In genomic region chr13:29202562-29202961, GRCm38 (mm10) we compare ENCODE assay signal across 10 mouse cellular contexts.
DNase-seq lines count a peak whose midpoint lies in the region; ATAC-seq and TF ChIP-seq lines count a peak whose summit lies in the region.
"Had no signal": no experiment of that assay in that cellular context is flagged by ENCODE, and none has a peak within 500 bp of the region (broad histone marks: within the 10 kb centered on the region; RNA-seq: fewer than 3 reads in every experiment).

No protein-coding gene starts in this region.

- no peaks in the 10 kb centered on the region for H3K27me3 ChIP-seq in forebrain, embryonic 11.5 days (ENCODE audit: control insufficient read depth, insufficient read depth, low read length)
- H3K27me3 ChIP-seq in forebrain, embryonic 12.5 days, result no peaks in the 10 kb centered on the region
- no peaks in the 10 kb centered on the region for H3K27me3 ChIP-seq in heart, embryonic 12.5 days (replicated peaks)
- no peaks in the 10 kb centered on the region for H3K27me3 ChIP-seq in hindbrain, embryonic 11.5 days (ENCODE audit: control insufficient read depth, insufficient read depth, low read length)
- H3K27me3 ChIP-seq: hindbrain, embryonic 15.5 days had no signal

- H3K4me1 ChIP-seq in forebrain, embryonic 11.5 days (replicated peaks; ENCODE audit: control insufficient read depth, insufficient read depth, low read length), result no peaks in the 10 kb centered on the region
- peaks cover 7% of the 10 kb centered on the region for H3K4me1 ChIP-seq in forebrain, embryonic 12.5 days
- H3K4me1 ChIP-seq in embryonic fibroblast, embryonic 13.5 days (ENCODE audit: control insufficient read depth, insufficient read depth, low read length), result peaks cover 10% of the 10 kb centered on the region
- peaks cover 35% of the 10 kb centered on the region for H3K4me1 ChIP-seq in heart, embryonic 12.5 days (replicated peaks)
- H3K4me1 ChIP-seq in hindbrain, embryonic 11.5 days (replicated peaks; ENCODE audit: control insufficient read depth, insufficient read depth, low read length), result no peaks in the 10 kb centered on the region
- H3K4me1 ChIP-seq: hindbrain, embryonic 15.5 days had no signal

- WGBS in forebrain, embryonic 11.5 days, result 60% methylated on average over 2 of the region's 2 CpGs
- WGBS in forebrain, embryonic 12.5 days, result 76% methylated on average over 2 of the region's 2 CpGs
- WGBS in heart, embryonic 12.5 days, result 2% methylated on average over 2 of the region's 2 CpGs
- 78% methylated on average over 2 of the region's 2 CpGs for WGBS in hindbrain, embryonic 11.5 days

- H3K9me3 ChIP-seq in forebrain, embryonic 11.5 days (ENCODE audit: control insufficient read depth, low read length), result no peaks in the 10 kb centered on the region
- no peaks in the 10 kb centered on the region for H3K9me3 ChIP-seq in forebrain, embryonic 12.5 days
- H3K9me3 ChIP-seq in heart, embryonic 12.5 days (replicated peaks), result no peaks in the 10 kb centered on the region
- H3K9me3 ChIP-seq in hindbrain, embryonic 11.5 days (ENCODE audit: control insufficient read depth, low read length), result no peaks in the 10 kb centered on the region
- H3K9me3 ChIP-seq: hindbrain, embryonic 15.5 days had no signal

- no peak for TF ChIP-seq POLR2A in embryonic fibroblast, embryonic 13.5 days (IDR thresholded peaks at IDR 0.05; ENCODE audit: low read depth, low read length)

- peak; percentile 10 for DNase-seq in forebrain, embryonic 11.5 days (ENCODE audit: low spot score)
- peak; percentile 58 for DNase-seq in lung, postnatal 25 days (ENCODE audit: low spot score)
- no peak for DNase-seq in thymus, postnatal 0 days (ENCODE audit: low spot score)
- no peak for DNase-seq in hindbrain, embryonic 11.5 days (ENCODE audit: low spot score)
- DNase-seq in thymus, postnatal 4 days, result no peak

- no peak overlapping the region for H3K4me2 ChIP-seq in forebrain, embryonic 11.5 days (ENCODE audit: low read depth, low read length, severe bottlenecking)
- no peak overlapping the region for H3K4me2 ChIP-seq in forebrain, embryonic 12.5 days
- H3K4me2 ChIP-seq in heart, embryonic 12.5 days, result no peak overlapping the region; the same call in 1 of the 2 replicates
- no peak overlapping the region for H3K4me2 ChIP-seq in hindbrain, embryonic 11.5 days (replicated peaks; ENCODE audit: low read depth, low read length)
- H3K4me2 ChIP-seq: hindbrain, embryonic 15.5 days had no signal

- no peak overlapping the region for H3K9ac ChIP-seq in forebrain, embryonic 11.5 days (ENCODE audit: low read length)
- H3K9ac ChIP-seq in forebrain, embryonic 12.5 days, result no peak overlapping the region
- no peak overlapping the region for H3K9ac ChIP-seq in heart, embryonic 12.5 days
- H3K9ac ChIP-seq in hindbrain, embryonic 11.5 days (ENCODE audit: low read depth, low read length), result no peak overlapping the region
- H3K9ac ChIP-seq: hindbrain, embryonic 15.5 days had no signal

- no peak overlapping the region for H3K4me3 ChIP-seq in forebrain, embryonic 11.5 days (ENCODE audit: low read depth, low read length)
- no peak overlapping the region for H3K4me3 ChIP-seq in forebrain, embryonic 12.5 days (replicated peaks)
- no peak overlapping the region for H3K4me3 ChIP-seq in embryonic fibroblast, embryonic 13.5 days (ENCODE audit: insufficient read depth, low read length)
- H3K4me3 ChIP-seq in heart, embryonic 12.5 days, result no peak overlapping the region
- no peak overlapping the region for H3K4me3 ChIP-seq in hindbrain, embryonic 11.5 days (ENCODE audit: low read depth, low read length)
- H3K4me3 ChIP-seq: hindbrain, embryonic 15.5 days had no signal

- no peak for TF ChIP-seq CTCF in embryonic fibroblast, embryonic 13.5 days (IDR thresholded peaks at IDR 0.05; ENCODE audit: borderline replicate concordance, insufficient read depth, low read length)

- H3K27ac ChIP-seq in forebrain, embryonic 11.5 days (ENCODE audit: low read depth, low read length), result no peak overlapping the region
- H3K27ac ChIP-seq in forebrain, embryonic 12.5 days, result no peak overlapping the region
- H3K27ac ChIP-seq in embryonic fibroblast, embryonic 13.5 days (ENCODE audit: insufficient read depth, low read length), result peak overlapping the region; percentile 58
- H3K27ac ChIP-seq in heart, embryonic 12.5 days (ENCODE audit: poor library complexity, severe bottlenecking), result peak overlapping the region; percentile 70
- H3K27ac ChIP-seq in hindbrain, embryonic 11.5 days (ENCODE audit: low read depth, low read length), result no peak overlapping the region
- H3K27ac ChIP-seq: hindbrain, embryonic 15.5 days; macrophage had no signal

- no peaks in the 10 kb centered on the region for H3K36me3 ChIP-seq in forebrain, embryonic 11.5 days (ENCODE audit: control insufficient read depth, insufficient read depth, low read length)
- no peaks in the 10 kb centered on the region for H3K36me3 ChIP-seq in forebrain, embryonic 12.5 days (replicated peaks)
- H3K36me3 ChIP-seq in heart, embryonic 12.5 days, result no peaks in the 10 kb centered on the region
- H3K36me3 ChIP-seq in hindbrain, embryonic 11.5 days (ENCODE audit: control insufficient read depth, insufficient read depth, low read length), result no peaks in the 10 kb centered on the region
- H3K36me3 ChIP-seq: hindbrain, embryonic 15.5 days had no signal

- no peak for ATAC-seq in forebrain, embryonic 11.5 days (replicated peaks; ENCODE audit: low FRiP score)
- ATAC-seq in forebrain, embryonic 12.5 days (ENCODE audit: low FRiP score), result no peak
- peak; percentile 60 for ATAC-seq in heart, embryonic 12.5 days (ENCODE audit: insufficient number of reproducible peaks, low FRiP score)
- ATAC-seq in hindbrain, embryonic 11.5 days (ENCODE audit: low FRiP score), result no peak

Comparison
In these comparisons a context has a peak if more than half of its experiments do, and no peak if none do; other contexts are left out.
1. DNase-seq: peak in forebrain, embryonic 11.5 days (single experiment) and lung, postnatal 25 days (single experiment); none in thymus, postnatal 0 days (single experiment), hindbrain, embryonic 11.5 days (single experiment) and thymus, postnatal 4 days (single experiment).
2. H3K27ac ChIP-seq: peak in embryonic fibroblast, embryonic 13.5 days (single experiment) and heart, embryonic 12.5 days (single experiment); none in forebrain, embryonic 11.5 days (single experiment), forebrain, embryonic 12.5 days (single experiment) and hindbrain, embryonic 11.5 days (single experiment).